Mouse (Mus musculus): ENCODE measurements around the gene Rab3gap1. TPM values are rescaled to one million over a fixed set of nuclear protein-coding genes. Genes with fewer than 3 reads are reported as not detected.

The Rab3gap1 gene
- polyA plus RNA-seq, 1 experiment from 2014 or later = 17.7 TPM

DNA sequence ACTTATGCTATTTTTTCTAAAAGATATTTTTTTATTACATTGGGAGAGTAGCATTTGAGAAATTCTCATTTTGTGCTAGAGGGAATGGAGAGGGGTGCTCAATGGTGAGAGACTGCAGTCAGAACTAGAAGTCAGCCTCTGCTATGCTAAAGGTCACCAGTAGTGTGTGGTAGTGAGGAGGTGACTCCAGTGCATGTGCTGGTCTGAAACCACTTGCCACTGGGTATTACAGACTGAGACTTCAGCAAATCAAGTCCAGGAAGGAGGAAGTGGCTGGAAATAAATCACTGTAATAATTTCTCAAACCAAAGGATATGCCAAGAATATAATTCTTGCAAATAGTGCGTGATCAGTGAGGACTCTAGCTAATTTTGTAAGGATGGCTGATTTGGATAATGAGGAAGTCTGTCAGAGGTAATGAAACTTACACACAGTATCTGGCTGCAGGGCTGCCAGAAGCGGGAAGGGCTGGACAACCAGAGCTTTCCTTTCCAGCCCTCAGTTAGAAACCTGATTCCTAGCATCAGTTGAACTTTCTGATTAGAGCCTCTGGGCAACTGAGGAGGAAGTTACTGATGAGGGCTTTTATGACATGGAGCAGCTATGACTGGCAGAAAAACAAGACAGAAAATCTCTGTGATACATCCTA is 112.5 kb downstream of the Rab3gap1 start:
- no peak overlapping the region for H3K4me2 ChIP-seq (ENCODE audit: low read depth, low read length, severe bottlenecking)
- H3K4me1 ChIP-seq (replicated peaks; ENCODE audit: control insufficient read depth, insufficient read depth, low read length) = no peaks in the 10 kb centered on the region
- DNase-seq (ENCODE audit: low spot score) = no peak
- H3K36me3 ChIP-seq (ENCODE audit: control insufficient read depth, insufficient read depth, low read length) = no peaks in the 10 kb centered on the region
- no peak overlapping the region for H3K4me3 ChIP-seq (ENCODE audit: low read depth, low read length)
- H3K9me3 ChIP-seq (ENCODE audit: control insufficient read depth, low read length) = no peaks in the 10 kb centered on the region
- ATAC-seq (replicated peaks; ENCODE audit: low FRiP score) = no peak
- no peak overlapping the region for H3K9ac ChIP-seq (ENCODE audit: low read length)
- no peak overlapping the region for H3K27ac ChIP-seq (ENCODE audit: low read depth, low read length)
- no peaks in the 10 kb centered on the region for H3K27me3 ChIP-seq (ENCODE audit: control insufficient read depth, insufficient read depth, low read length)
- WGBS = 87% methylated on average over 2 of the region's 2 CpGs

DNA sequence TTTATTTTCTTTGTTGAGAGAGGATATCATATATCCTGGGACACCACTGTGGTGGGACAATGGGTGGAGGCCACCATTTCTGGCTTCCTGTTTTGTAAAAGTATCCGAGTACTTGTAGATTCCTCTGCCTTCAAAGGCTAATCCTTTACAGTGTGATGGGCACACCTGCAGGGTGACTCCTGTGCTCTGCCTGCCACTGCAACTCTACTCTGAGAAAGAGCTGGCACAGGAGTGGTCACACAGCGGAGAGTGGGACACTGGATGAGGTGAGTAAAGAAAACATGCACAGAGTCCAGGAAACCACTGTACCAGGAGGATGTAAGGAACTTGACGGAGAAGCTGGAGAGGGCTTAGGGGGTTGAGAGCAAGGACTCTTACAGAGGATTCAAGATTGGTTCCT is 113.7 kb downstream of the Rab3gap1 start:
- no peak overlapping the region for H3K4me3 ChIP-seq (ENCODE audit: low read depth, low read length)
- H3K36me3 ChIP-seq (ENCODE audit: control insufficient read depth, insufficient read depth, low read length) = no peaks in the 10 kb centered on the region
- no peaks in the 10 kb centered on the region for H3K27me3 ChIP-seq (ENCODE audit: control insufficient read depth, insufficient read depth, low read length)
- H3K4me1 ChIP-seq (replicated peaks; ENCODE audit: control insufficient read depth, insufficient read depth, low read length) = no peaks in the 10 kb centered on the region
- no peak for ATAC-seq (replicated peaks; ENCODE audit: low FRiP score)
- no peak overlapping the region for H3K9ac ChIP-seq (ENCODE audit: low read length)
- DNase-seq (ENCODE audit: low spot score) = no peak
- H3K9me3 ChIP-seq (ENCODE audit: control insufficient read depth, low read length) = no peaks in the 10 kb centered on the region
- H3K4me2 ChIP-seq (ENCODE audit: low read depth, low read length, severe bottlenecking) = no peak overlapping the region
- WGBS = 93% methylated on average over 3 of the region's 3 CpGs
- no peak overlapping the region for H3K27ac ChIP-seq (ENCODE audit: low read depth, low read length)

DNA sequence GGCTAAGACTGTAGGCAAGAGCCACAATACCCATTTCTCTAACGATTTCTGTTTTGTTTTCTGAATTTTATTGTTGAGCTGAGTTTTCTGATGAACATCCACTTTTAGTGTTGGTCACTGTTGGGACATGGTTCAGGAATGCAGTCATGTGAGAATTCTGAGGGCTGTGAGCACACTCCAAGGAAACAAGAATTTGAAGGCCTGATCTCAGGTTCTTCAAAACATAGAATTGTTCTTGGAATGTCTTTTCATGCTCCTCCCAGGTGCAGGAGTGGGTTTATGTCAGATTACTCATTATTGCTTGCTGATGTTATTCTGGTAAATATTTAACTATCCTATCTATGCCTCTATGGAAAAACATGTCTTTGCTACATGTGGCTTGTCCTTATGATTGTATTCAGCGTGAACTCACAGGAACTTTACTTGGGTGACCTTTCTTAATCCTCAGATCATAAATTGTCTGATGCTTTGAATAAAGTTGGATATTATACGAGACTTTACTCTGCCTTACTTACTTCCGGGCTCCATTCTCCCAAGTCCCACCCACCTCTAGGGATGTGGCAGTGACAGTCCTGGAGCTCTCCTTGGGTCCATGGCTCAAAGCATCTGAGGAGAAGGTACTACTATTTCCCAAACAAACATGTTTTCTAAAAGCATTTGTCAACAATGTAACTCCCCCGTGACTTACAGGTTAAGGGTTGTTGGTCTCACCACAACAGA is 114.9 kb downstream of the Rab3gap1 start:
- Histone ChIP-seq H3K27me3 (ENCODE audit: control insufficient read depth, insufficient read depth, low read length) (no peaks in the 10 kb centered on the region), H3K9ac (ENCODE audit: low read length) (no peak overlapping the region), H3K36me3 (ENCODE audit: control insufficient read depth, insufficient read depth, low read length) (no peaks in the 10 kb centered on the region), H3K27ac (ENCODE audit: low read depth, low read length) (no peak overlapping the region), H3K4me3 (ENCODE audit: low read depth, low read length) (no peak overlapping the region), H3K4me1 (replicated peaks; ENCODE audit: control insufficient read depth, insufficient read depth, low read length) (no peaks in the 10 kb centered on the region), H3K4me2 (ENCODE audit: low read depth, low read length, severe bottlenecking) (no peak overlapping the region), H3K9me3 (ENCODE audit: control insufficient read depth, low read length) (no peaks in the 10 kb centered on the region)
- DNase-seq (ENCODE audit: low spot score) (no peak), ATAC-seq (replicated peaks; ENCODE audit: low FRiP score) (no peak)
- 91% methylated on average over 5 of the region's 5 CpGs for WGBS

DNA sequence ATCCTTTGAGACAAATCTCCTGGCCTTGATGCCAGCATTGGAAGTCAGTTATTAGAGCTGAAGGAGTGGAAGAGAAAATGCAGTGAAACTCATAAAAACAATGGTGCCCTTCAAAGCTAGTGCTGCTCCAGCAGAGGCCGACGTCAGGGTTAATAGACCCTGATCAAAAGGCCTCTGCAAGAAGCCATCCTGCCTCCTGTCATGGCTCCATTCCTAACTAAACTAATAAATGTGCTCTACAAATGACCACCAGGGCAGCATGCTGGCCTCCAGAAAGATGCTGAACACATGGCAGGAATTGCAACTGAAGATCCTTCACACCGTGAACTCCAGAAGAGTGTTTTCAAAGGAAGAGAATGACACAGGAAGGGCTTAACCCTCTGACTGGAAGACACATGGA is 116.8 kb downstream of the Rab3gap1 start:
- Histone ChIP-seq H3K4me3 (ENCODE audit: low read depth, low read length) (no peak overlapping the region), H3K27ac (ENCODE audit: low read depth, low read length) (no peak overlapping the region), H3K27me3 (ENCODE audit: control insufficient read depth, insufficient read depth, low read length) (no peaks in the 10 kb centered on the region), H3K36me3 (ENCODE audit: control insufficient read depth, insufficient read depth, low read length) (no peaks in the 10 kb centered on the region), H3K4me2 (ENCODE audit: low read depth, low read length, severe bottlenecking) (no peak overlapping the region), H3K9me3 (ENCODE audit: control insufficient read depth, low read length) (no peaks in the 10 kb centered on the region), H3K9ac (ENCODE audit: low read length) (no peak overlapping the region), H3K4me1 (replicated peaks; ENCODE audit: control insufficient read depth, insufficient read depth, low read length) (no peaks in the 10 kb centered on the region)
- DNase-seq (ENCODE audit: low spot score) (no peak), ATAC-seq (replicated peaks; ENCODE audit: low FRiP score) (no peak)
- WGBS = 52% methylated on average over 3 of the region's 3 CpGs

DNA sequence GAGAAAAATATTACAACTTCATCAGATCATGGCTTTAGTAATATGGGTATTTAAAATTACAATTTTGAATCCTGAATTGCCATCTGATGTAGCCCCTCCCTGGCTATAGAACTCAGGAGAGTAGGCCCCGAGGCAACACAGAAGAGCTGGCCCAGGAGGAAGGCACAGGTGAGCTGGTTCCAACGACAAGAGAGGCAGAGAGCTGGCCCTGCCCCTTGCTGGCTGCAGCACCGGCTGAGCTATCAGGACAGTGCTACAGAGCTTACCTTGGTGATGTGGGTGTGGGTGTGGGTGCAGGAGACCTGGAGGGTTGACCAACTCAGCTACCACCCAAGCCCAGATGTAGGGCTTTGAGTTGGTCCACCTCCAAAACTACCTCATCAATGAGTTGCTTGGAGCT is 119.7 kb downstream of the Rab3gap1 start:
- ATAC-seq (replicated peaks; ENCODE audit: low FRiP score) (no peak), DNase-seq (ENCODE audit: low spot score) (no peak)
- no peaks in the 10 kb centered on the region for H3K27me3 ChIP-seq (ENCODE audit: control insufficient read depth, insufficient read depth, low read length)
- H3K4me3 ChIP-seq (ENCODE audit: low read depth, low read length) = no peak overlapping the region
- H3K9me3 ChIP-seq (ENCODE audit: control insufficient read depth, low read length) = no peaks in the 10 kb centered on the region
- H3K27ac ChIP-seq (ENCODE audit: low read depth, low read length) = no peak overlapping the region
- H3K9ac ChIP-seq (ENCODE audit: low read length) = no peak overlapping the region
- H3K36me3 ChIP-seq (ENCODE audit: control insufficient read depth, insufficient read depth, low read length) = no peaks in the 10 kb centered on the region
- H3K4me1 ChIP-seq (replicated peaks; ENCODE audit: control insufficient read depth, insufficient read depth, low read length) = no peaks in the 10 kb centered on the region
- WGBS = 84% methylated on average over 3 of the region's 3 CpGs
- H3K4me2 ChIP-seq (ENCODE audit: low read depth, low read length, severe bottlenecking) = no peak overlapping the region

DNA sequence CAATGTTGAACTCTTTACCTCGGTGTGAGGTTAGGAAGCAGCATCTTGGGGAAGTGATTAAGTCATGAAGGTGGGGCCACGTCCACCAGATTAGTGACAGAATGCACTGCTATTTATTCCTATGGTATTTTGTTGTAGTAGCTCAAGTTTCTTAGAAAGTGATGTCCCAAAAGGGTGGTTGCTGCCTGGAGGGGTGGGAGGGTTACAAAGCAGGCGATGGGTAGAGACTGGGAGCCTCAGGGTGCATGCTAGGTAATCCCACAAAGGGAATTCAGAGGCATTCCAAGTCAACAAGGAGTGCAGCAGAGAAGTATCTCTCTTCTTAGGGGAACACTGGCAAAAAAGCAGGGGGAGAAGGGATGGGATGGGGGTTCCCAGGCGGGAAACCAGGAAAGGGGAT is 120.8 kb downstream of the Rab3gap1 start:
- no peak for ATAC-seq (replicated peaks; ENCODE audit: low FRiP score)
- H3K4me3 ChIP-seq (ENCODE audit: low read depth, low read length) = no peak overlapping the region
- H3K27ac ChIP-seq (ENCODE audit: low read depth, low read length) = no peak overlapping the region
- no peak for DNase-seq (ENCODE audit: low spot score)
- 75% methylated on average over 4 of the region's 4 CpGs for WGBS
- H3K9ac ChIP-seq (ENCODE audit: low read length) = no peak overlapping the region
- no peaks in the 10 kb centered on the region for H3K36me3 ChIP-seq (ENCODE audit: control insufficient read depth, insufficient read depth, low read length)
- no peaks in the 10 kb centered on the region for H3K4me1 ChIP-seq (replicated peaks; ENCODE audit: control insufficient read depth, insufficient read depth, low read length)
- H3K4me2 ChIP-seq (ENCODE audit: low read depth, low read length, severe bottlenecking) = no peak overlapping the region
- no peaks in the 10 kb centered on the region for H3K27me3 ChIP-seq (ENCODE audit: control insufficient read depth, insufficient read depth, low read length)
- H3K9me3 ChIP-seq (ENCODE audit: control insufficient read depth, low read length) = no peaks in the 10 kb centered on the region

DNA sequence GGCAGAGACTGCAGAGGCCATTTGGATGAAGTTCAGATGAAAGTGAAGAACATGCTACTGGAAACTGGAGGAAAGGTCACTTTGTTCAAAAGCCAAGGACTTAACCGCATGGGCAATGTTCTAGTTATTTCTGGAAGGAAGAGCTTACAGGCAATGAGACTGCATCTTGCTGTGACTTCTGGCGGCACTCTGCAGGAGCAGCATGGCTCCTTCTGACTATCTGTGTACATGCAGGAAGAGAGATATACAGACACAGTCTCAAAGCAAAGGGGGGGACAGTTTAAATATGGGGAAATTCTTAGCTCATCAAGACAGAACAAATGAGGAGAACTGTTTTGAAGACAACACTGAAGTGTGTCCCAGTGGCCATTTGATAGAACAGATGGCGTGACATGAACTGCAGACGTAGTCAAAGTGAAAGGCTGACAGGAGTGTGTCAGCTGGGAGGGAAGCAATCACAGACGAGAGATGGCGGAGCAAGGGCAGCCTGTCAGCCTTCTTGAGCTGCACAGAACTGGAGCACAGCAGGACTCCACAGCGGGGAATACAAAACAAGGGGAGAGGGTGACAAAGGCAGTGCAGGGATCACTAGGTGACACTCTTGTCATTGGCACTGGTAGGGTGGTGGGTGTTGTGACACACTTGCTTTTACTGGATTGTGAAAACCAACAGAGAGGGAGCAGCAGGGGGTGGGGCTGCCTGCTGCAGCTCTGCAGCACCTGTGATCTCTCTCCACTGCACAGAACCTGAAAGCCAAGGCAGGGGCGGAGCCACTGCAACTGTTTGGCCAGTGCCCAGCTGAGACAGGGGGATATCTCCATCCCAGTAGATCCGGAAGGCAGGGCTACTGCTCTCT is 121.5 kb downstream of the Rab3gap1 start:
- ATAC-seq (replicated peaks; ENCODE audit: low FRiP score) (peak; percentile 44), DNase-seq (ENCODE audit: low spot score) (no peak)
- 54% methylated on average over 9 of the region's 9 CpGs for WGBS
- H3K9ac ChIP-seq (ENCODE audit: low read length) = no peak overlapping the region
- H3K27ac ChIP-seq (ENCODE audit: low read depth, low read length) = no peak overlapping the region
- no peaks in the 10 kb centered on the region for H3K36me3 ChIP-seq (ENCODE audit: control insufficient read depth, insufficient read depth, low read length)
- H3K27me3 ChIP-seq (ENCODE audit: control insufficient read depth, insufficient read depth, low read length) = no peaks in the 10 kb centered on the region
- H3K9me3 ChIP-seq (ENCODE audit: control insufficient read depth, low read length) = no peaks in the 10 kb centered on the region
- H3K4me3 ChIP-seq (ENCODE audit: low read depth, low read length) = no peak overlapping the region
- H3K4me2 ChIP-seq (ENCODE audit: low read depth, low read length, severe bottlenecking) = no peak overlapping the region
- no peaks in the 10 kb centered on the region for H3K4me1 ChIP-seq (replicated peaks; ENCODE audit: control insufficient read depth, insufficient read depth, low read length)

Measured in forebrain, embryonic 11.5 days (tissue).